ENCODE assay signal across 1 mouse cellular context in genomic region chr4:149149611-149150010, GRCm38 (mm10).
A peak's percentile ranks its signal among the peaks of the same experiment; 100 is the strongest.
TF ChIP-seq lines count a peak whose summit lies in the region.

No protein-coding gene starts in this region.

TF ChIP-seq in myocyte, 11 proteins besides CTCF, POLR2A, EP300 and RAD21:
- no peak for TF ChIP-seq REST (IDR thresholded peaks at IDR 0.05; ENCODE audit: insufficient read depth, insufficient read length)
- TF ChIP-seq SRF (IDR thresholded peaks at IDR 0.05; ENCODE audit: control insufficient read depth, insufficient read length, low read depth) = no peak
- peak in 1 of 3 experiments; percentile 69 for TF ChIP-seq MYOG (IDR thresholded peaks at IDR 0.05; ENCODE audit: control insufficient read depth in 1 of 3, insufficient read depth in 1 of 3, insufficient read length in 2 of 3, low read depth in 2 of 3)
- TF ChIP-seq TCF12 (IDR thresholded peaks at IDR 0.05; ENCODE audit: insufficient read depth, poor library complexity, severe bottlenecking) = no peak
- TF ChIP-seq POLR2AphosphoS2 (IDR thresholded peaks at IDR 0.05; ENCODE audit: insufficient read length, low read depth) = no peak
- peak; percentile 6 for TF ChIP-seq TCF3 (IDR thresholded peaks at IDR 0.05; ENCODE audit: insufficient read length, low read depth)
- TF ChIP-seq E2F4 (IDR thresholded peaks at IDR 0.05; ENCODE audit: insufficient read depth) = no peak
- no peak for TF ChIP-seq USF1 (IDR thresholded peaks at IDR 0.05; ENCODE audit: low read depth)
- TF ChIP-seq MAX (IDR thresholded peaks at IDR 0.05; ENCODE audit: low read depth) = no peak
- TF ChIP-seq CEBPB (IDR thresholded peaks at IDR 0.05; ENCODE audit: insufficient read depth, poor library complexity, severe bottlenecking) = no peak
- TF ChIP-seq MYOD1 (IDR thresholded peaks at IDR 0.05; ENCODE audit: control insufficient read depth in 1 of 3, insufficient read length in 2 of 3, low read depth in 2 of 3) = peak in 1 of 3 experiments; percentile 30
